Mouse (Mus musculus) monocyte, adult 2 months (primary cell): Measurements from ENCODE around the gene Ppfibp2.

Source experiments
- DNase-seq, 2 experiments: peaks; one replicate each; pipeline ENCODE4 v3.0.0; 2022; ENCODE audit warnings: low spot score in 2 of 2, low read depth in 1 of 2

Ppfibp2 gene

DNA sequence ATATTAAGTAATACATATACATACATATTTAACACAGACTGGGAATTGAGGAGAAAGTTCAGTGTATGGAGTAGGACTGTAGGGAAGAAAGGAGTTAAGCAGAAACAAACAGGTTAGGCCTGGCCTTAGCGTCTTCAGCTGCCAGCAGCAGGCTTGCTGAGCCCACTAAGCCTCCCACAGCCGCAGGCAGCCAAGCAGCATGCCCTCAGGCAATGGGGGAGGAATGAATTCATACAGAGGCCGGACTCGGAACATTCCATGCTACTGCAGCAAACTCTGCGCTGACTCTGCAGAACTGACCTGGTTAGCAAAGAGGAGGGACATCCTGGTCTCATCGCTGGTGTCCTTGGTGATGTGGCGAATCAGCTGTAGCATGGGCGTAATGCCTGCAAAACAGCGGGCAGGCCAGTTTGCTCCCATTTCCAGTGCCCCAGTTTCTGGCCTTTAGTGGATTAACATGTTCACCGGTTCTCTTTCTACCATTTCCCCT lies 157.1 kb downstream of the Ppfibp2 start:
- DNase-seq: no peak

DNA sequence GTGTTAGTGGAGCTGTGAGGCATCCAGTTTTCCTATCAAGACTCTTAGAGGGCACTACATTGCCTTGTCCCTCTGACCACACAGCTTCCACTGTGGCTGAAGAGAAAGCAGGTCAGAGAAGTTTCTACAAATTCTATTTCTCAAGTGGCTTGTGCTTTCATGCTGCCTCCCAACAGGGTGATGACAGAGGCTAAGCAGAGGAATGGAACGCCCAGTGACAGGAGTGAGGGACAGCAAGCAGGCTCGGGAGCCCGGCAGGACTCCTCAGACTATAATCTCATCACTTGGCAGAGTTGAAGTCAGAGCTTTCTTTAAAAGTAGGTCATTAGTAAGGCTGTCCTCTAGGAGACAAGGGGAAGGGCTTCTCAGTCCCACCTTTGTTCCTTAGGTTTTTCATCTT lies 160.9 kb downstream of the Ppfibp2 start:
- DNase-seq: no peak

DNA sequence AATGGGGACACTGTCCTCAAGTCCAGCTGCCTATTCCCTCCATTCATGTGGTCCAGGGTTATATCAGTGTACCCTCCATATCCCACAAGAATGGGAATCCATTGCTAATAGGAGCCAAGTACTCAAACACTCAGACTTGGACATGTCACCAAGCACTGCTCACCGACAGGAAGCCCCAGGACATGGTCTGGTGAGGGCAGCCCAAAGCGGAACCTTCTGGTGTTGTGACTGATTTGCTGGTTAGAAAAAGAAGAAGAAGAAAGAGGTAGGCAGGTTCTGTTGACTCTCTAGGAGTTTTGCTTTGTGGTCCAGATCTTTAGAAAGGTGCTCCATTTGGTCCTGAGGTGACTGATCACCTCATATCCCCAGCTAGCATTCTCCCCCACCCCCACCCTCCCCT lies 161.7 kb downstream of the Ppfibp2 start:
- no peak for DNase-seq

DNA sequence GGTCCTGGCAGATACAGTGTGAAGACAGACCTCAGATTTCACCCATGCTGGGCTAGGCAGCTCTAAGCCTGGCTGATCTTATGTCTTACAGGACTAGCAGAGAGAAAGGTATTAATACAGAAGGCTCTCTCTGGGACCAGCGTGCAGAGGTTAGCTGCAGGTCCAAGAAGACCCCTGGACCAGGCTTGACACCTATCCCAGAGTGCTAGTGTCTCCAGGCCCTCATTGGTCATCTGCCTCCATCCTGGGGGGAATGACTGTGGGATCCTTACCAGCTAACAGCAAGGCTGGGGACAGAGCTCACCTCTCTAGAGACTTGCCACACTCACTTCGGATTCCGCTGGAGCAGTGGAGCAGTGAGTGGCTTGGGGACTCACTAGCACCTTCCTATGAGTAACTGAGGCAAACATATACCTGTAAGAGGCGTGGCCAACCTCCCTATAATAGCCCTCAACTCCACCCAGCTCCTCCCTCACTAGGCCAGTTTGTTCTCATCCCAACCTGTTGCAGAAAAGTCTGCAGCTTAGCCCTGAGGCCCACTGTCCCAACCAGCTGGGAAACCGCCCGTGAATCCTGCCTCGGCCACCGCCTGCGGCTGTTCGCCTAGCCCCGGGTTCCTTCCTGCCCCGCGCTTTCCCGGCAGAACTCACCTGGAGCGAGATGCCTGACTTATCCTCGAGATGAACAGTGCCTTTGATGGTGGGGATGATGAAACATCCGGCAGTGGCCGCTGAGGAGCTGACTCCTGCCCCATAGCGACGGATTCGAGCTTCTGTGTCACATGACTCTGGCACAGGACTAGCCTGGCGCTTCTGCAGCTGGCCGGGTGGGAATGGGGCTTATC lies 162.5 kb downstream of the Ppfibp2 start, which contains the start of gene Cyb5r2:
Gene Cyb5r2, minus strand, starts transcription at position 725 of the 844 bp plus-strand sequence.
- DNase-seq: no peak

DNA sequence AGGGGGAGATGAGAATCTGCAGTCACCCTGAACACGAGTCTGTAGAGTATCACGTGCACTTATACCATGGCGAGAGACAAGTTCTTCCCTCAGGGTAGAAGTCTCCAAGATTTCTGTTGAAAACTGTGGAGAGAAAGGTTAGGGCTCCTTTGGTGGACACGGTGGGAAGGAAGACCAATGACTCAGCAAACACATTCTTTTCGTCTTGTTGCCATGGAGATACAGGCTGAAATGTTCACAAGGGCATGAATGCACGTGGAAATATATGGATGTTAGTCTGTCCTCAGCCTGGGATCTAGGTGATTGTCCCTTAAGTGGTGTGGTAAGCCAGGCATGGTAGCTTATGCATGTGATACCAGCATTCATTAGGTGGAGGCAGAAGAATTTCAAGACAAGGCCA lies 175.8 kb downstream of the Ppfibp2 start:
- no peak for DNase-seq

DNA sequence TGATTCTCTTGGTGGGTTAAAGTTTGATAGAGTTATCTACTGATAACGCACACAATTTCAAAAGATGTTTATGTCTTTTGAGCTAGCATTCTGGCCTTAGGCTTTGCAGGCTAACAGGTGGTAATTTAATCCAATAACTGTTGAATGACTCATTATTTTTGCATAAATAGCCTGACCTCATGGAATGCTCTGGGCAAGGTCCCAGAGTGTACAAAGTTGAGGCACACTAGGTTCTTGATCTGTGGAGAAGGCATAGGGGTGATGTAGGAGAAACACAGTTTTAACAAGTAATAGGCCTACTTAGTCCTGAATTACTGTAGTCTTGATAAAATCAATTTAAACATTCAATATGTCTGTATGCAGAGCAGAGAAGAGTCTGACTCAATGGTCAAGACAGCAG lies 183.2 kb downstream of the Ppfibp2 start:
- DNase-seq: no peak

DNA sequence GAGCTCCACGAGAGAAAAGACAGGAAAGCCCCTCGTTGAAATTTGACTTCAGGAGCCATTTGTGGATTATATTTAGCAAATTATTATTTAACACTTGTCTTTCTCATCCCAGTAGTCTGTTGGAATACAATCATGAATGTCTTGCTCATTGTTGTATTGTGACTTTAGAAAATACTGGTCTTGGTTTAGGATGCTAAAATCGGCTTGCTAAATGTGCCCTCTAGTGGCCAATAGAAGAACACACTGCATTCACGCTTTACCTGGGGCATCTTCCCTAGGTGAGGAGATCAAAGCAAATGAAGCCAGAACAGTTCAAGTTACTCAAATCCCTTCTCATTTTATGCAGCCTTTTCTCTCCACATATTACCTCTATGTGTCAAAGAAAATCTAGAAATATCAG lies 184.6 kb downstream of the Ppfibp2 start:
- DNase-seq: no peak

DNA sequence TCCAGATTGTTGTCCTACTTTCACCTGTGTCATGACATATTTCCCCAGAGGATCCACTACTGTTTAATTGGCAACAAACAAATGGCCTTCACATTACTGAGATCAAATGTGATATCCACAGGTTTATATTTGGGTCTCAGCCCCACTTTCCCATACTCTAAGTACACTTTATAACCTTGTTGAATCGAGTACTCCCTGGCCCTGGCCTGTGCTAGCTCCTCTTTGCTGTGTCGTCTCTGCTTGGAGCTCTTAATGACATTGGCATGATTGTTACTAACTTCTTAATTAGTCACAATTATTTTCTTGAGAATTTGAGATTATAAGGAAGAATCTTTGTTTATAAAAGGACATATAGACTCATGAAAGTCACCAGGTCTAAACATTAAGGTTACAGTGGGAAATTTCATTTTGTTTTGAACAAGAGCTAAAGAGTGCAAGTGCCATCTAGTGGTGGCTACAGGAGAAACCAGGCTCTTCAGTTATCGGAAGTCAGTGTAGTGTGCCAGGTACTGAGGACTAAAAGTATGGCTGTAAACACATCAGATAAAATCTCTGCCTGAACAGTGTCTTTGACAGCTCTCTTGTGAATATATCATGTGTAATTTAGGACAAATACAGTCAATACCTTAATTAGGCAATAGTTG lies 193.1 kb downstream of the Ppfibp2 start:
- no peak for DNase-seq

DNA sequence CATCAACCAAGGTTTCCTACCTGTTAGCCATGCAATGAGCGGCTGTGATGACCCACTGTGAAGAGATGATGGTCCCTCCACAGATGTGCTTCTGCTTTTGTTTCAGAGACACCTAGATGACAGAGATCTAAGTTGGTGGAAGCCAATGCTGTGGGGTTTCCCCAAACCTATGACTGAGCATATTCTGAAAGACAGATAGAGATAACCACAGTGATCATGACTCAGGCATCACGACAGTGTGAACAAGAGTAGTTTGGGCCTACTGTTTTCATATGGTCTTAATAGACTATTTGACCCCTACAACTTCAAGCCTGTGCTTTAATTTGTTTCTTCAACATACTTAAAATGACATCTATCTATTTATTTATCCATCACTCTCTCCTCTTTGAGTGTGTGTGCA lies 201.5 kb downstream of the Ppfibp2 start:
- DNase-seq: no peak
